Mouse (Mus musculus) liver, embryonic 14.5 days (tissue): ENCODE results near the gene Heatr5a.

Experiments used
- CTCF ChIP-seq: IDR thresholded peaks from 2 replicates; pipeline ENCODE4 v1.5.1; 2016; ENCODE audit warnings: antibody characterized with exemption, low read depth, control low read depth
- EP300 ChIP-seq: IDR thresholded peaks from 2 replicates; pipeline ENCODE4 v1.6.1; 2016; ENCODE audit warnings: antibody characterized with exemption, low read depth

DNA sequence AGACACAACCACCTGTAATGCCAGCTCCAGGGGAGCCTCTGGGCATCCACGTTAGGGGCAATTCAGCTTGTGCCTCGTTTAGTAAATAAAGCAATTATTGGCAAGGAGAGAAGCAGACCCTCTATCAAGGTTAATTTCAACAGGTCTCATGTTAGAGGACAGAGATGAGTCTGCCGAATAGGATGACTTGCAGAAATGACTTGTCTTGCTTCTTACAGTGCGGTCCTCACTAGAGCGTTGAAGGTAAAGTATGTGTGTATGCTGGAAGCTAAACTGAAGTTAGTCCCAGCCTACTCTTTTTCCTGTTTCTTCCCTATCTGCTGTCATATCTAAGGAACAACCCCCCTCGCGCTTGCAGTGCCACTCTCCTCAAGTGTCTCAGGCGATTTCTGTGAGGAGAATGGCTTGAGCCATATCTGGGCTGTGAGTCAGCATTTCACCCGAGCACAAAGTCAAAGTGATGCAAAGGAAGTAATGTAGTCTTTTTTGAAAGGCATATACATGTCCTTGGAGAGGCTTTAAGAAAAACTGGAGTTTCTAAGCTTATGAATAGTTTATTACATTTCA, 27.3 kb upstream of the Heatr5a start:
- TF ChIP-seq CTCF (no peak), EP300 (no peak)
